Mouse (Mus musculus): ENCODE measurements around the gene Sugt1. TPM values are rescaled to one million over a fixed set of nuclear protein-coding genes. Genes with fewer than 3 reads are reported as not detected.

The Sugt1 gene
- polyA plus RNA-seq, 1 experiment from 2014 or later, result 106 TPM

- Histone ChIP-seq H3K36me3 (peaks cover 9% of the 10 kb centered on the region), H3K4me2 (no peak overlapping the region), H3K27me3 (no peaks in the 10 kb centered on the region), H3K4me1 (replicated peaks) (peaks cover 11% of the 10 kb centered on the region), H3K9ac (no peak overlapping the region), H3K4me3 (no peak overlapping the region), H3K27ac (no peak overlapping the region), H3K9me3 (replicated peaks) (no peaks in the 10 kb centered on the region)
- no peak for ATAC-seq (replicated peaks; ENCODE audit: insufficient number of reproducible peaks, insufficient read depth, low FRiP score, low read depth)
- WGBS, result 80% methylated on average over 5 of the region's 5 CpGs
These were observed 3.8 kb upstream of the Sugt1 start for GRCm38 (mm10) chr14:79583526-79584245.

GRCm38 (mm10) chr14:79586499-79587138, 872 bp upstream of the Sugt1 start:
- WGBS, result 30% methylated on average over 16 of the region's 16 CpGs
- Histone ChIP-seq H3K9ac (peak overlapping the region; percentile 69), H3K27ac (peak overlapping the region; percentile 96), H3K4me2 (peak overlapping the region; percentile 69), H3K36me3 (peaks cover 3% of the 10 kb centered on the region; the same call in 1 of the 2 replicates), H3K27me3 (no peaks in the 10 kb centered on the region), H3K4me1 (replicated peaks) (peaks cover 21% of the 10 kb centered on the region), H3K9me3 (replicated peaks) (no peaks in the 10 kb centered on the region), H3K4me3 (peak overlapping the region; percentile 73)
- no peak for ATAC-seq (replicated peaks; ENCODE audit: insufficient number of reproducible peaks, insufficient read depth, low FRiP score, low read depth)

- WGBS, result 0% methylated on average over 9 of the region's 9 CpGs
These were observed 350 bp downstream of the Sugt1 start for GRCm38 (mm10) chr14:79587852-79588229.

GRCm38 (mm10) chr14:79588534-79588951, 1.1 kb downstream of the Sugt1 start:
- Histone ChIP-seq H3K4me1 (replicated peaks) (peaks cover 21% of the 10 kb centered on the region), H3K4me2 (peak overlapping the region; percentile 69), H3K27ac (peak overlapping the region; percentile 96; the same call in 1 of the 2 replicates), H3K9me3 (replicated peaks) (no peaks in the 10 kb centered on the region), H3K27me3 (no peaks in the 10 kb centered on the region), H3K36me3 (peaks cover 5% of the 10 kb centered on the region; the same call in 1 of the 2 replicates), H3K4me3 (peak overlapping the region; percentile 73), H3K9ac (no peak overlapping the region)
- 69% methylated on average over 9 of the region's 9 CpGs for WGBS
- ATAC-seq (replicated peaks; ENCODE audit: insufficient number of reproducible peaks, insufficient read depth, low FRiP score, low read depth), result no peak

More at GRCm38 (mm10) chr14:79587852-79588229, 350 bp downstream of the Sugt1 start:
- no peaks in the 10 kb centered on the region for H3K9me3 ChIP-seq (replicated peaks)
- H3K27ac ChIP-seq, result peak overlapping the region; percentile 96
- H3K4me1 ChIP-seq (replicated peaks), result peaks cover 21% of the 10 kb centered on the region
- no peaks in the 10 kb centered on the region for H3K27me3 ChIP-seq
- H3K9ac ChIP-seq, result peak overlapping the region; percentile 69
- no peak for ATAC-seq (replicated peaks; ENCODE audit: insufficient number of reproducible peaks, insufficient read depth, low FRiP score, low read depth)
- H3K36me3 ChIP-seq, result peaks cover 5% of the 10 kb centered on the region; the same call in 1 of the 2 replicates
- peak overlapping the region; percentile 69 for H3K4me2 ChIP-seq
- H3K4me3 ChIP-seq, result peak overlapping the region; percentile 73

GRCm38 (mm10) chr14:79589401-79589800, 1.9 kb downstream of the Sugt1 start:
- H3K9me3 ChIP-seq (replicated peaks), result no peaks in the 10 kb centered on the region
- H3K4me2 ChIP-seq, result peak overlapping the region; percentile 69; the same call in 1 of the 2 replicates
- H3K27me3 ChIP-seq, result no peaks in the 10 kb centered on the region
- H3K4me3 ChIP-seq, result no peak overlapping the region
- H3K36me3 ChIP-seq, result peaks cover 11% of the 10 kb centered on the region; the same call in 1 of the 2 replicates
- H3K27ac ChIP-seq, result no peak overlapping the region
- H3K4me1 ChIP-seq (replicated peaks), result peaks cover 21% of the 10 kb centered on the region
- ATAC-seq (replicated peaks; ENCODE audit: insufficient number of reproducible peaks, insufficient read depth, low FRiP score, low read depth), result no peak
- 85% methylated on average over 6 of the region's 6 CpGs for WGBS
- no peak overlapping the region for H3K9ac ChIP-seq

GRCm38 (mm10) chr14:79590916-79591315, 3.4 kb downstream of the Sugt1 start:
- no peak overlapping the region for H3K27ac ChIP-seq
- H3K4me1 ChIP-seq (replicated peaks), result peaks cover 21% of the 10 kb centered on the region
- no peak overlapping the region for H3K4me2 ChIP-seq
- H3K9me3 ChIP-seq (replicated peaks), result no peaks in the 10 kb centered on the region
- H3K9ac ChIP-seq, result no peak overlapping the region
- WGBS, result 91% methylated on average over 8 of the region's 8 CpGs
- ATAC-seq (replicated peaks; ENCODE audit: insufficient number of reproducible peaks, insufficient read depth, low FRiP score, low read depth), result no peak
- H3K36me3 ChIP-seq, result peaks cover 18% of the 10 kb centered on the region; the same call in 1 of the 2 replicates
- H3K27me3 ChIP-seq, result no peaks in the 10 kb centered on the region
- H3K4me3 ChIP-seq, result no peak overlapping the region

- peaks cover 19% of the 10 kb centered on the region for H3K4me1 ChIP-seq (replicated peaks)
- no peak overlapping the region for H3K27ac ChIP-seq
- WGBS, result 83% methylated on average over 2 of the region's 2 CpGs
- ATAC-seq (replicated peaks; ENCODE audit: insufficient number of reproducible peaks, insufficient read depth, low FRiP score, low read depth), result no peak
- H3K4me2 ChIP-seq, result no peak overlapping the region
- H3K36me3 ChIP-seq, result peaks cover 21% of the 10 kb centered on the region; the same call in 1 of the 2 replicates
- H3K9me3 ChIP-seq (replicated peaks), result no peaks in the 10 kb centered on the region
- no peak overlapping the region for H3K9ac ChIP-seq
- no peaks in the 10 kb centered on the region for H3K27me3 ChIP-seq
- no peak overlapping the region for H3K4me3 ChIP-seq
These were observed 4.1 kb downstream of the Sugt1 start for GRCm38 (mm10) chr14:79591611-79592010.

GRCm38 (mm10) chr14:79594069-79594468, 6.6 kb downstream of the Sugt1 start:
- H3K36me3 ChIP-seq, result peaks cover 41% of the 10 kb centered on the region
- 87% methylated on average over 5 of the region's 5 CpGs for WGBS
- ATAC-seq (replicated peaks; ENCODE audit: insufficient number of reproducible peaks, insufficient read depth, low FRiP score, low read depth), result no peak

GRCm38 (mm10) chr14:79596602-79597001, 9.1 kb downstream of the Sugt1 start:
- 52% methylated on average over 4 of the region's 4 CpGs for WGBS
- Histone ChIP-seq H3K27me3 (no peaks in the 10 kb centered on the region), H3K36me3 (peaks cover 64% of the 10 kb centered on the region), H3K4me2 (no peak overlapping the region), H3K4me1 (replicated peaks) (no peaks in the 10 kb centered on the region; the same call in 1 of the 2 replicates), H3K27ac (no peak overlapping the region), H3K4me3 (no peak overlapping the region), H3K9ac (no peak overlapping the region), H3K9me3 (replicated peaks) (no peaks in the 10 kb centered on the region)
- ATAC-seq (replicated peaks; ENCODE audit: insufficient number of reproducible peaks, insufficient read depth, low FRiP score, low read depth), result no peak

More at GRCm38 (mm10) chr14:79594069-79594468, 6.6 kb downstream of the Sugt1 start:
- Histone ChIP-seq H3K9me3 (replicated peaks) (no peaks in the 10 kb centered on the region), H3K4me3 (no peak overlapping the region), H3K4me1 (replicated peaks) (peaks cover 6% of the 10 kb centered on the region), H3K4me2 (no peak overlapping the region), H3K9ac (no peak overlapping the region), H3K27ac (no peak overlapping the region), H3K27me3 (no peaks in the 10 kb centered on the region)

- Histone ChIP-seq H3K9ac (no peak overlapping the region), H3K27me3 (no peaks in the 10 kb centered on the region), H3K4me2 (no peak overlapping the region), H3K9me3 (replicated peaks) (no peaks in the 10 kb centered on the region), H3K36me3 (peaks cover 76% of the 10 kb centered on the region), H3K27ac (no peak overlapping the region), H3K4me3 (no peak overlapping the region), H3K4me1 (replicated peaks) (no peaks in the 10 kb centered on the region)
- no peak for ATAC-seq (replicated peaks; ENCODE audit: insufficient number of reproducible peaks, insufficient read depth, low FRiP score, low read depth)
- 58% methylated on average over 2 of the region's 2 CpGs for WGBS
These were observed 18.4 kb downstream of the Sugt1 start for GRCm38 (mm10) chr14:79605881-79606280.

- no peak overlapping the region for H3K4me3 ChIP-seq
- H3K9ac ChIP-seq, result no peak overlapping the region
- H3K36me3 ChIP-seq, result peaks cover 76% of the 10 kb centered on the region
- no peak overlapping the region for H3K4me2 ChIP-seq
- ATAC-seq (replicated peaks; ENCODE audit: insufficient number of reproducible peaks, insufficient read depth, low FRiP score, low read depth), result no peak
- no peaks in the 10 kb centered on the region for H3K9me3 ChIP-seq (replicated peaks)
- no peaks in the 10 kb centered on the region for H3K27me3 ChIP-seq
- 86% methylated on average over 6 of the region's 6 CpGs for WGBS
- H3K27ac ChIP-seq, result no peak overlapping the region
- no peaks in the 10 kb centered on the region for H3K4me1 ChIP-seq (replicated peaks)
These were observed 18.9 kb downstream of the Sugt1 start for GRCm38 (mm10) chr14:79606392-79606791.
